Mouse (Mus musculus) limb, embryonic 11.5 days (tissue): ENCODE measurements at regions not wholly inside any gene's neighbourhood (a gene's known extent, or its start where the extent isn't known, plus 50 kb on each side); places are given as distances from the start of the nearest gene placed in this dataset.

Source experiments
- ATAC-seq: fragments of 200-750 bp; cut with Nextera tagmentation; 2 replicates; pipeline ENCODE4 v1.8.0; 2017; ENCODE audit warnings: low read depth; ENCODE audit not compliant: insufficient number of reproducible peaks, low FRiP score, low TSS enrichment
- DNase-seq: peaks from one replicate; pipeline ENCODE4 v3.0.0-alpha.2; 2015; ENCODE audit warnings: low spot score
- H3K27ac ChIP-seq: fragments of 300-500 bp; sonication (generic); replicated peaks from 2 replicates; pipeline ENCODE4 v1.5.1; 2014; ENCODE audit warnings: low read depth, mild to moderate bottlenecking, low read length
- H3K27me3 ChIP-seq: fragments of 300-500 bp; sonication (generic); 2 replicates; pipeline ENCODE4 v1.6.1; 2014; ENCODE audit warnings: mild to moderate bottlenecking, low read length, mixed read lengths; ENCODE audit not compliant: control insufficient read depth, insufficient read depth
- H3K36me3 ChIP-seq: fragments of 300-500 bp; sonication (generic); 2 replicates; pipeline ENCODE4 v1.6.1; 2014; ENCODE audit warnings: mild to moderate bottlenecking, low read length, moderate library complexity, mixed read lengths; ENCODE audit not compliant: control insufficient read depth, insufficient read depth
- H3K4me1 ChIP-seq: fragments of 300-500 bp; sonication (generic); 2 replicates; pipeline ENCODE4 v1.6.1; 2014; ENCODE audit warnings: low read length, mixed read lengths; ENCODE audit not compliant: control insufficient read depth, insufficient read depth
- H3K4me2 ChIP-seq: fragments of 300-500 bp; sonication (generic); 2 replicates; pipeline ENCODE4 v1.6.1; 2014; ENCODE audit warnings: low read depth, mild to moderate bottlenecking, moderate library complexity; ENCODE audit not compliant: severe bottlenecking
- H3K4me3 ChIP-seq: fragments of 300-500 bp; sonication (generic); 2 replicates; pipeline ENCODE4 v1.5.1; 2014; ENCODE audit warnings: low read depth, low read length
- H3K9ac ChIP-seq: fragments of 300-500 bp; sonication (generic); 2 replicates; pipeline ENCODE4 v1.6.1; 2014; ENCODE audit warnings: mild to moderate bottlenecking, low read length
- H3K9me3 ChIP-seq: fragments of 300-500 bp; sonication (generic); 2 replicates; pipeline ENCODE4 v1.6.1; 2016; ENCODE audit warnings: low read length; ENCODE audit not compliant: control insufficient read depth
- WGBS: fragments of 180-500 bp; shearing (Covaris S2); extraction: QIAGEN DNeasy Blood & Tissue Kit; methylation state at CpG from one replicate; pipeline ENCODE4 v1.1.7; 2014; 5-methylcytosine and 5-hydroxymethylcytosine counted together

DNA sequence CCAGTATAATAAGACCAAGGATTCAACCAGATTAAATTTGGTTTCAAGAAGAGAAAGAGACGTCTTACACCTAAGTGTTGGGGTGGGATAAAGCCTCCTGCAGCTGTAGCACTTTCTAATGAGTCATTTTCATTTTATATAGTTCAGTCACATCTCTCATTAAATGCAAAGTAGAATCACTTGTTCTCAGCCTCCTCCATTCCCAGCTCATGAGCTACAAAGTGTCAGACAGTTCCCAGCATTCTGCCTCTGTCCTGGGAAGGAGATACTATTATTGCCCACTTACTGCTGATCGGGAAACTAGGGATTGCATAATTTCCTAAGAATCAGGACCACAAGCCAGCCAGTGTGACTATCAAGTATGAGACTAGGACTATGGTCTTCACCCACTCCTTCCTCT, 158.9 kb downstream of the Tph2 start:
- Histone ChIP-seq H3K9me3 (no peaks in the 10 kb centered on the region), H3K27me3 (no peaks in the 10 kb centered on the region), H3K4me2 (no peak overlapping the region), H3K36me3 (no peaks in the 10 kb centered on the region), H3K4me3 (no peak overlapping the region), H3K9ac (no peak overlapping the region), H3K27ac (no peak overlapping the region), H3K4me1 (no peaks in the 10 kb centered on the region)
- WGBS, result 89% methylated on average over 2 of the region's 2 CpGs
- ATAC-seq (no peak), DNase-seq (no peak)

- H3K36me3 ChIP-seq, result no peaks in the 10 kb centered on the region
- ATAC-seq (no peak), DNase-seq (no peak)
- no peak overlapping the region for H3K4me2 ChIP-seq
- no peaks in the 10 kb centered on the region for H3K27me3 ChIP-seq
- H3K4me3 ChIP-seq, result no peak overlapping the region
- 61% methylated on average over 9 of the region's 9 CpGs for WGBS
- H3K9ac ChIP-seq, result no peak overlapping the region
- no peaks in the 10 kb centered on the region for H3K9me3 ChIP-seq
- H3K4me1 ChIP-seq, result no peaks in the 10 kb centered on the region
- no peak overlapping the region for H3K27ac ChIP-seq
Observed at GRCm38 (mm10) chr10:115019443-115019842, 165.4 kb downstream of the Tph2 start.

- Histone ChIP-seq H3K27me3 (no peaks in the 10 kb centered on the region), H3K9ac (no peak overlapping the region), H3K4me3 (no peak overlapping the region), H3K36me3 (no peaks in the 10 kb centered on the region), H3K9me3 (no peaks in the 10 kb centered on the region), H3K27ac (no peak overlapping the region), H3K4me2 (peak overlapping the region; percentile 16; the same call in 1 of the 2 replicates), H3K4me1 (no peaks in the 10 kb centered on the region)
- no peak for ATAC-seq
- WGBS, result 14% methylated on average over 11 of the region's 11 CpGs
- peak; percentile 33 for DNase-seq
Observed at GRCm38 (mm10) chr10:115013491-115014001, 171.3 kb downstream of the Tph2 start.

DNA sequence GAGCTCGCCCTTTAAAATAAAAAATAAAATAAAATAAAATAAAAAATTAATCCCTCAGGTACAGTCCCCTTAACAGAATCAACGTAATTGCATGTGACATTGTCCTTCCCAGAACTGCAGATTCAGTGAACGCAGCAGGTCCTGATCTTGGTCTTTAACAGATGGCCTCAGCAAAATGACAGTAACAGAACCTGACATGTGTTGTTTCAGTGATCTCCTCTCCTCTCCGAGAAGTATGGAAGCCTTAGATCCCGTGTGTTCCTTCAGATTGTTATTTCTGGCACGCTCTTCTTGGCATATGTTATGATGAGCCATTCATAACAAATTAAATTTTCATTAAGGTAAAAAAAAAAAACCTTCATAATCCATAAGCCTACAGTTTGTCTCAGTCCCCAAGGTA, 171.9 kb downstream of the Tph2 start:
- no peak for ATAC-seq
- H3K36me3 ChIP-seq, result no peaks in the 10 kb centered on the region
- no peak overlapping the region for H3K4me2 ChIP-seq
- DNase-seq, result no peak
- H3K9ac ChIP-seq, result no peak overlapping the region
- H3K27ac ChIP-seq, result no peak overlapping the region
- H3K4me1 ChIP-seq, result no peaks in the 10 kb centered on the region
- no peaks in the 10 kb centered on the region for H3K9me3 ChIP-seq
- H3K4me3 ChIP-seq, result no peak overlapping the region
- 81% methylated on average over 6 of the region's 6 CpGs for WGBS
- no peaks in the 10 kb centered on the region for H3K27me3 ChIP-seq

- Histone ChIP-seq H3K4me1 (no peaks in the 10 kb centered on the region), H3K4me3 (no peak overlapping the region), H3K4me2 (no peak overlapping the region), H3K36me3 (no peaks in the 10 kb centered on the region), H3K27me3 (no peaks in the 10 kb centered on the region), H3K9ac (no peak overlapping the region), H3K27ac (no peak overlapping the region), H3K9me3 (no peaks in the 10 kb centered on the region)
- WGBS, result 78% methylated on average over 7 of the region's 7 CpGs
- ATAC-seq, result no peak
- DNase-seq, result no peak
Observed at GRCm38 (mm10) chr10:115012316-115012715, 172.5 kb downstream of the Tph2 start.

DNA sequence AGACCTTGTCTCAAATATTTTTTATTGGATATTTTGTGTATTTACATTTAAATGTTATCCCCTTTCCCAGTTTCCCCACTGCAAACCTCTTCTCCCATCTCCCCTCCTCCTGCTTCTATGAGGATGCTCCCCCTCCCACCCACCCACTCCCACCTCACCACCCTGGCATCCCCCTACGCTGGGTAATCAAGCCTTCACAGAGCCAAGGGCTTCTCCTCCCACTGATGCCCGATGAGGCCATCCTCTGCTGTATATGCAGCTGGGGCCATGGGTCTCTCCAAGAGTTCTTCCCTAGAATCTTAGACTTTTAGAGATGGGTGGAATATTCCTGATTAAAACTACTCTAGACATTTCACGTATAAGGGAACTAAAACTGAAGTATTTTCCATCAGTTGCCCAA, 172.9 kb downstream of the Tph2 start:
- H3K9me3 ChIP-seq, result no peaks in the 10 kb centered on the region
- 80% methylated on average over 3 of the region's 3 CpGs for WGBS
- H3K27me3 ChIP-seq, result no peaks in the 10 kb centered on the region
- no peak overlapping the region for H3K27ac ChIP-seq
- no peak overlapping the region for H3K4me2 ChIP-seq
- no peak for DNase-seq
- H3K9ac ChIP-seq, result no peak overlapping the region
- H3K4me3 ChIP-seq, result no peak overlapping the region
- no peaks in the 10 kb centered on the region for H3K36me3 ChIP-seq
- no peaks in the 10 kb centered on the region for H3K4me1 ChIP-seq
- no peak for ATAC-seq

DNA sequence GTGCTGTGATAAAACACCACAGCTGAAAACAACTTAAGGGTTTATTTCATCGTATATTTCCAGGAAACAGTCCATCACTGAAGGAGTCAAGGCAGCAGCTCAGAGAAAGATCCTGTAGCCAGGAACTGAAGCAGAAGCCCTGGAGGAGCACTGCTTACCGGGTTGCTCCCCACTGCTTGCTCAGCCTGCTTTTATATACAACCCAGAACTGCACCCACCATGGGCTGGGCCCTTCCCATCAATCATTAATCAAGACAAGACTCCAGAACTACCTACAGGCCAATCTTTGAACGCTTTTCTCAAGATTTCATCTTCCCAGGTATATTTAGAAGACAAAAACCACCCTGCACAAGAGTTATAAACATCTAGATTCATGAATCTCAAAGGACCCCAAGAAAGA, 188.4 kb downstream of the Tph2 start:
- Histone ChIP-seq H3K27ac (no peak overlapping the region), H3K9ac (no peak overlapping the region), H3K4me1 (no peaks in the 10 kb centered on the region), H3K27me3 (no peaks in the 10 kb centered on the region), H3K36me3 (no peaks in the 10 kb centered on the region), H3K4me2 (no peak overlapping the region), H3K4me3 (no peak overlapping the region), H3K9me3 (no peaks in the 10 kb centered on the region)
- 71% methylated on average over 3 of the region's 3 CpGs for WGBS
- ATAC-seq, result no peak
- no peak for DNase-seq

DNA sequence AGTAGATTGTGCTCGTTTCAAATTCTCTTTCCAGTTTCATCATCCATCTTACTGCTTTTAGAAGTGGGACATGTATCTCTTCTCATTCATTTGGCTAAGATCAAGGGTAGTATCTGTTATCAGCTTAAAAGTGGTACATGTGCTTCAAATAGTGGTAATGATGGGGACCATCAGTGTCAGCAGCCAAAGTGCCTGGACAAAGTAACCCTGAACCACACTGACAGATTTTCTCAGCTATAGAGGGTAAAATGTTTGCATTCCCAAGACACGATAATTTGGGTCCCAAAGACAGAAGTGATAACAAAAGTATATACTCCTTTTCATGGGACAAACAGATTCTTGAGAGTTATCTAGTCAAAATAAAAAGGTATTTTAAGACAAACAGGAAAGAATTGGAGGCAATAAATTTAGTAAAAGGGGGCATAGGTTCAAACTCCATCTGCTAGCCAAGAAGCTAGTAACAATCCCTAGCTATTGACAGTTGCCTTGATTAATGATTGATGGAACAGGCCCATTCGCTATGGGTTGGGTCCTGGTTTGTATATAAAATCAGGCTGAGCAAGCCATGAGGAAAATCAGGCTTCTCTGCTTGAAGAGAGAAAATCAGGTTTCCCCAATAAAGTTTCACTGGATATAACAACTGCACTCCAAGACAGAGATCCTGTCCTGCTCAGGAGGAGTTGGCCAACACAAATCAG, 189.5 kb downstream of the Tph2 start:
- no peak for ATAC-seq
- H3K9ac ChIP-seq, result no peak overlapping the region

More for the DNA sequence above, 189.5 kb downstream of the Tph2 start:
- Histone ChIP-seq H3K27ac (no peak overlapping the region), H3K4me3 (no peak overlapping the region), H3K9me3 (no peaks in the 10 kb centered on the region), H3K4me1 (no peaks in the 10 kb centered on the region), H3K27me3 (no peaks in the 10 kb centered on the region), H3K36me3 (no peaks in the 10 kb centered on the region), H3K4me2 (no peak overlapping the region)
- no peak for DNase-seq
- WGBS, result 57% methylated on average over 3 of the region's 3 CpGs
